ENCODE assay signal across 7 mouse cellular contexts in the genomic region with DNA sequence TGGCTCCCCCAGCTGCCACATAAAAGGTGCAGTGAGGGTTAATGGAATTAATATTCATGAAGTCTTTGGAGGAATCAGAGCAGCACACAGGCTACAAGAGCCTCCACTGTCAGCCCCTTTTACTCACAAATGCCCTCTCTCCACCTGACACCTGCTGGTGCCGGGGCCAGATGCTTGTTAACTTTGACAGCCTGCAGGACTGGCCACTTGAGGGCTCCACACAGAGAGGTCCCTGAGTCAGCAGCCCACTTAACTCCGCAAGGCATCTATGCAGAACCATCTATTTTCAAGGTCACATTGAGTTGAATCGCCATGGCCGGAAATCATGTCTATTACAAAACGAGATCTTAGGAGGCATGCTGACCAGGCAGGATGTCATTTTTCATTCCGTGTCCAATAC. TPM values are rescaled to one million over a fixed set of nuclear protein-coding genes. Genes with fewer than 3 reads are reported as not detected.
DNase-seq lines count a peak whose midpoint lies in the region; ATAC-seq lines count a peak whose summit lies in the region.

No protein-coding gene starts in this region.

- no peak overlapping the region for H3K4me3 ChIP-seq in heart, embryonic 15.5 days
- H3K4me3 ChIP-seq in neural tube, embryonic 15.5 days (replicated peaks): no peak overlapping the region

- intact Hi-C loops in left cerebral cortex, postnatal 14 days (cut with DNase I): no loop called here
- intact Hi-C loops in gastrocnemius, postnatal 14 days (cut with DNase I; ENCODE audit: low total_unique reads): no loop called here

- H3K4me1 ChIP-seq in heart, embryonic 15.5 days (replicated peaks): peaks cover 39% of the 10 kb centered on the region
- H3K4me1 ChIP-seq in neural tube, embryonic 15.5 days: peaks cover 17% of the 10 kb centered on the region

- peak overlapping the region; percentile 52 for H3K27ac ChIP-seq in heart, embryonic 15.5 days
- H3K27ac ChIP-seq in neural tube, embryonic 15.5 days (replicated peaks): no peak overlapping the region

- H3K9ac ChIP-seq in heart, embryonic 15.5 days: no peak overlapping the region
- H3K9ac ChIP-seq in neural tube, embryonic 15.5 days (replicated peaks): no peak overlapping the region

- DNase-seq in left cerebral cortex, postnatal 14 days (ENCODE audit: low spot score in 2 of 2): peak; percentile 25 to 33
- DNase-seq in left cerebral cortex, adult 11 months (ENCODE audit: low spot score): no peak
- DNase-seq in kidney, postnatal 36 days: peak; percentile 50 to 60
- DNase-seq in spleen, postnatal 10 days (ENCODE audit: low spot score in 2 of 2): no peak
- no peak for DNase-seq in gastrocnemius, postnatal 14 days

- ATAC-seq in heart, embryonic 15.5 days (replicated peaks; ENCODE audit: insufficient number of reproducible peaks, insufficient read depth, low FRiP score, low read depth): peak; percentile 48; the same call in 1 of the 2 replicates
- ATAC-seq in neural tube, embryonic 15.5 days (ENCODE audit: low FRiP score): peak; percentile 45; the same call in 1 of the 2 replicates

- H3K27me3 ChIP-seq in heart, embryonic 15.5 days: no peaks in the 10 kb centered on the region
- no peaks in the 10 kb centered on the region for H3K27me3 ChIP-seq in neural tube, embryonic 15.5 days (replicated peaks)

- no peaks in the 10 kb centered on the region for H3K9me3 ChIP-seq in heart, embryonic 15.5 days (replicated peaks)
- H3K9me3 ChIP-seq in neural tube, embryonic 15.5 days (replicated peaks): no peaks in the 10 kb centered on the region

- H3K36me3 ChIP-seq in heart, embryonic 15.5 days: no peaks in the 10 kb centered on the region
- no peaks in the 10 kb centered on the region for H3K36me3 ChIP-seq in neural tube, embryonic 15.5 days

- no peak overlapping the region for H3K4me2 ChIP-seq in heart, embryonic 15.5 days
- H3K4me2 ChIP-seq in neural tube, embryonic 15.5 days: no peak overlapping the region

- 27% methylated on average over 6 of the region's 6 CpGs for WGBS in heart, embryonic 15.5 days
- 27% methylated on average over 6 of the region's 6 CpGs for WGBS in neural tube, embryonic 15.5 days

RNA-seq across cellular contexts. Expression of gene Kif13a, which starts 57.5 kb away (rescaled TPM):
- 10 to 100 TPM; 24.6 to 28.2 TPM for total RNA-seq in left cerebral cortex, postnatal 14 days (2021)
- 41.6 and 45.3 TPM in 2 replicates for polyA plus RNA-seq in heart, embryonic 15.5 days (2015; fragmentation: Nextera tagmentation; extraction: Ambion mirVana)
- polyA plus RNA-seq in neural tube, embryonic 15.5 days (2015; fragmentation: Nextera tagmentation; extraction: Ambion mirVana): 10.2 and 10.4 TPM in 2 replicates
- total RNA-seq in gastrocnemius, postnatal 14 days (2021): 10 to 100 TPM; 56.0 to 56.5 TPM

Comparison
In these comparisons a context has a peak if more than half of its experiments do, and no peak if none do; other contexts are left out.
1. DNase-seq: peak in left cerebral cortex, postnatal 14 days (2 of 2) and kidney, postnatal 36 days (2 of 2); none in left cerebral cortex, adult 11 months (single experiment), spleen, postnatal 10 days (0 of 2) and gastrocnemius, postnatal 14 days (single experiment).